Mouse (Mus musculus): ENCODE measurements around the gene Btbd3. TPM values are rescaled to one million over a fixed set of nuclear protein-coding genes. Genes with fewer than 3 reads are reported as not detected.

Gene Btbd3
- polyA plus RNA-seq (2012; rRNA removed; ENCODE audit: low replicate concordance), result 1.5 and 2.7 TPM in 2 replicates

DNA sequence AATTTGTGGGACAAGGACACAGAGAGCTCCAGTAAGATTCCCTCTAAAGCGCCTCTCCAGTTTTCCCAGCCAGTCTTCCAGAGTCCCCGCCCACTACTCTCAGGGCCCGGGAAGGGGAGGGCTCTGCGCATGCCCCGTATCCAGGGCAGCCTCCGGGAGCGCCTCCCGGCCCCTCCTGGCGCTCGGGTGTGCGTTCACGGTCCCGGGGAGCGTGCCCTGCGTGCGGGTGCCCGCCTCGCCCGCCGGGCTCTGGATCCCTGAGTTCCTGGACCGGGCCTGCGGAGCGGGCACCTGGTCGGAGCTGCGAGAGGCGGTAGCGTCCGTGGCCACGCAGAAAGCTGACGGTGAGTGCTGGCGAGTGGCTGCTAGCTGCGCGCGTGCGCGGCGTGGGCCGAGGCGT lies at the start of gene Btbd3:
TSS of gene Btbd3 (plus strand) at position 155 of the 400 bp plus-strand sequence.

Data from duodenum, adult 2 months (tissue).